Mouse (Mus musculus): ENCODE measurements around the gene Fxyd3. TPM values are rescaled to one million over a fixed set of nuclear protein-coding genes. Genes with fewer than 3 reads are reported as not detected.

Gene Fxyd3
- polyA plus RNA-seq, 1 experiment, result 34.7 TPM

- no peak for DNase-seq
- TF ChIP-seq CTCF (IDR thresholded peaks at IDR 0.05; ENCODE audit: borderline replicate concordance, control insufficient read depth, extremely low read depth, insufficient read depth, low read length, poor library complexity) (no peak), POLR2A (IDR thresholded peaks at IDR 0.05; ENCODE audit: control insufficient read depth, extremely low read depth, insufficient read depth, low read length, poor library complexity) (no peak)
- Histone ChIP-seq H3K4me1 (replicated peaks; ENCODE audit: control insufficient read depth, insufficient read depth, low read length) (peaks cover 13% of the 10 kb centered on the region), H3K4me3 (ENCODE audit: control insufficient read depth, insufficient read depth, low read length) (no peak overlapping the region), H3K36me3 (ENCODE audit: control insufficient read depth, insufficient read depth, low read length) (no peaks in the 10 kb centered on the region), H3K27me3 (ENCODE audit: control insufficient read depth, insufficient read depth, low read length) (no peaks in the 10 kb centered on the region), H3K27ac (ENCODE audit: control insufficient read depth, insufficient read depth, low read length) (no peak overlapping the region)
- 74% methylated on average over 9 of the region's 9 CpGs for whole genome bisulfite sequencing
Observed at GRCm38 (mm10) chr7:31084140-31084539, 7.6 kb upstream of the Fxyd3 start.

GRCm38 (mm10) chr7:31082831-31083588, 6.5 kb upstream of the Fxyd3 start:
- Histone ChIP-seq H3K36me3 (ENCODE audit: control insufficient read depth, insufficient read depth, low read length) (no peaks in the 10 kb centered on the region), H3K27me3 (ENCODE audit: control insufficient read depth, insufficient read depth, low read length) (no peaks in the 10 kb centered on the region), H3K4me3 (ENCODE audit: control insufficient read depth, insufficient read depth, low read length) (no peak overlapping the region), H3K4me1 (replicated peaks; ENCODE audit: control insufficient read depth, insufficient read depth, low read length) (peaks cover 13% of the 10 kb centered on the region), H3K27ac (ENCODE audit: control insufficient read depth, insufficient read depth, low read length) (no peak overlapping the region)
- TF ChIP-seq POLR2A (IDR thresholded peaks at IDR 0.05; ENCODE audit: control insufficient read depth, extremely low read depth, insufficient read depth, low read length, poor library complexity) (no peak), CTCF (IDR thresholded peaks at IDR 0.05; ENCODE audit: borderline replicate concordance, control insufficient read depth, extremely low read depth, insufficient read depth, low read length, poor library complexity) (no peak)
- 83% methylated on average over 14 of the region's 14 CpGs for WGBS
- DNase-seq, result no peak

GRCm38 (mm10) chr7:31082106-31082505, 5.6 kb upstream of the Fxyd3 start:
- Histone ChIP-seq H3K27ac (ENCODE audit: control insufficient read depth, insufficient read depth, low read length) (no peak overlapping the region), H3K4me3 (ENCODE audit: control insufficient read depth, insufficient read depth, low read length) (no peak overlapping the region), H3K4me1 (replicated peaks; ENCODE audit: control insufficient read depth, insufficient read depth, low read length) (peaks cover 6% of the 10 kb centered on the region), H3K27me3 (ENCODE audit: control insufficient read depth, insufficient read depth, low read length) (no peaks in the 10 kb centered on the region), H3K36me3 (ENCODE audit: control insufficient read depth, insufficient read depth, low read length) (no peaks in the 10 kb centered on the region)
- no peak for DNase-seq
- TF ChIP-seq POLR2A (IDR thresholded peaks at IDR 0.05; ENCODE audit: control insufficient read depth, extremely low read depth, insufficient read depth, low read length, poor library complexity) (no peak), CTCF (IDR thresholded peaks at IDR 0.05; ENCODE audit: borderline replicate concordance, control insufficient read depth, extremely low read depth, insufficient read depth, low read length, poor library complexity) (no peak)

GRCm38 (mm10) chr7:31081106-31081505, 4.6 kb upstream of the Fxyd3 start:
- Histone ChIP-seq H3K27ac (ENCODE audit: control insufficient read depth, insufficient read depth, low read length) (no peak overlapping the region), H3K4me1 (replicated peaks; ENCODE audit: control insufficient read depth, insufficient read depth, low read length) (0 out of 2 replicates have a peak, but pooled peaks cover 2% of the 10 kb centered on the region), H3K36me3 (ENCODE audit: control insufficient read depth, insufficient read depth, low read length) (no peaks in the 10 kb centered on the region), H3K27me3 (ENCODE audit: control insufficient read depth, insufficient read depth, low read length) (no peaks in the 10 kb centered on the region), H3K4me3 (ENCODE audit: control insufficient read depth, insufficient read depth, low read length) (no peak overlapping the region)
- TF ChIP-seq POLR2A (IDR thresholded peaks at IDR 0.05; ENCODE audit: control insufficient read depth, extremely low read depth, insufficient read depth, low read length, poor library complexity) (no peak), CTCF (IDR thresholded peaks at IDR 0.05; ENCODE audit: borderline replicate concordance, control insufficient read depth, extremely low read depth, insufficient read depth, low read length, poor library complexity) (no peak)
- no peak for DNase-seq
- WGBS, result 75% methylated on average over 1 of the region's 1 CpGs

- no peak for DNase-seq
- TF ChIP-seq CTCF (IDR thresholded peaks at IDR 0.05; ENCODE audit: borderline replicate concordance, control insufficient read depth, extremely low read depth, insufficient read depth, low read length, poor library complexity) (no peak), POLR2A (IDR thresholded peaks at IDR 0.05; ENCODE audit: control insufficient read depth, extremely low read depth, insufficient read depth, low read length, poor library complexity) (no peak)
- Histone ChIP-seq H3K36me3 (ENCODE audit: control insufficient read depth, insufficient read depth, low read length) (no peaks in the 10 kb centered on the region), H3K4me1 (replicated peaks; ENCODE audit: control insufficient read depth, insufficient read depth, low read length) (0 out of 2 replicates have a peak, but pooled peaks cover 2% of the 10 kb centered on the region), H3K4me3 (ENCODE audit: control insufficient read depth, insufficient read depth, low read length) (no peak overlapping the region), H3K27ac (ENCODE audit: control insufficient read depth, insufficient read depth, low read length) (no peak overlapping the region), H3K27me3 (ENCODE audit: control insufficient read depth, insufficient read depth, low read length) (no peaks in the 10 kb centered on the region)
- WGBS, result 92% methylated on average over 3 of the region's 3 CpGs
Observed at GRCm38 (mm10) chr7:31080611-31081010, 4.1 kb upstream of the Fxyd3 start.

- TF ChIP-seq POLR2A (IDR thresholded peaks at IDR 0.05; ENCODE audit: control insufficient read depth, extremely low read depth, insufficient read depth, low read length, poor library complexity) (no peak), CTCF (IDR thresholded peaks at IDR 0.05; ENCODE audit: borderline replicate concordance, control insufficient read depth, extremely low read depth, insufficient read depth, low read length, poor library complexity) (no peak)
- WGBS, result 91% methylated on average over 8 of the region's 8 CpGs
- Histone ChIP-seq H3K27me3 (ENCODE audit: control insufficient read depth, insufficient read depth, low read length) (no peaks in the 10 kb centered on the region), H3K36me3 (ENCODE audit: control insufficient read depth, insufficient read depth, low read length) (no peaks in the 10 kb centered on the region), H3K27ac (ENCODE audit: control insufficient read depth, insufficient read depth, low read length) (no peak overlapping the region), H3K4me1 (replicated peaks; ENCODE audit: control insufficient read depth, insufficient read depth, low read length) (no peaks in the 10 kb centered on the region), H3K4me3 (ENCODE audit: control insufficient read depth, insufficient read depth, low read length) (no peak overlapping the region)
- no peak for DNase-seq
Observed at GRCm38 (mm10) chr7:31079670-31080069, 3.2 kb upstream of the Fxyd3 start.

All from thymus, adult 2 months (tissue).